Mouse (Mus musculus): ENCODE results near the gene Mrm1. TPM values are rescaled to one million over a fixed set of nuclear protein-coding genes. Genes with fewer than 3 reads are reported as not detected.

Gene Mrm1
- polyA plus RNA-seq, 1 experiment: 13.5 TPM

DNA sequence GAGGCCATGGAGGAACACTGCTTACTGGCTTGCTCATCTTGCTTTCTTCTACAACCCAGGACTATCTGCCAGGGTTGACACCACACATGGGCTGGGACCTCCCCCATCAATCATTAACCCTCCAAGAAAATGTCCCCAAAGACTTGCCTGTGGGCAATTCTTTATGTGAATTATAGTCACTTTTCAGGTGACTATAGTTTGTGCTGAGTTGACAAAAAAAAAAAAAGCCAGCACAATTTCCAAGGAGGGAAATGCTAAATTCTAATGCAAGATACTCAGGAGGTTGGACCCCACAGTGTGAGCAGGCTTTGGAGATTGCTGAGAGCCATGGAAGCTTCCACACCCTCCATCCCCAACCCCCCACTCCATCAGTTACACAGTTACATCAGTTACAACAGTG lies 25.8 kb downstream of the Mrm1 start:
- no peak for DNase-seq
- Histone ChIP-seq H3K27me3 (ENCODE audit: control insufficient read depth, insufficient read depth, low read length) (no peaks in the 10 kb centered on the region), H3K27ac (ENCODE audit: control insufficient read depth, insufficient read depth, low read length) (no peak overlapping the region), H3K4me1 (replicated peaks; ENCODE audit: control insufficient read depth, insufficient read depth, low read length) (no peaks in the 10 kb centered on the region), H3K36me3 (ENCODE audit: control insufficient read depth, insufficient read depth, low read length) (no peaks in the 10 kb centered on the region), H3K4me3 (ENCODE audit: control insufficient read depth, insufficient read depth, low read length) (no peak overlapping the region)
- no peak for TF ChIP-seq CTCF (IDR thresholded peaks at IDR 0.05; ENCODE audit: borderline replicate concordance, control insufficient read depth, extremely low read depth, insufficient read depth, low read length, poor library complexity)
- no peak for TF ChIP-seq POLR2A (IDR thresholded peaks at IDR 0.05; ENCODE audit: control insufficient read depth, extremely low read depth, insufficient read depth, low read length, poor library complexity)

DNA sequence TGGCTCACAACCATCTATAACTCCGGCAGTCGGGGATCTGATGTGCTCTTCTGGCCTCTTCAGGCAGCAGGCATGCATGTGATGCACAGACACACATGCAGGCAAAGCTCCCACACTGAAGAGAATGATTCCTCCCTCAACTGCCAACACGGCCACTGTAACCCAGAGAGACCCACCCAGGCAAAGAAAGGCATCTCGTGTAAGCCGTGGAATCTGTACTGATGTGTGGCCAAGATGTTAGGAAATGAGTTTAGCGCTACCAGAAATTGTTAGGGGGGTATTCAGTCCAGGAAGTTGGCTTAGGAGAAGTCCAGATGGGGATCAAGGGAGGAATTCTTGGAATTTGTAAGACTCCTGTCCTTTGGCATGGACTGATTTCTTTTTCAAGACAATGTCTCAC lies 28.9 kb downstream of the Mrm1 start:
- Histone ChIP-seq H3K36me3 (ENCODE audit: control insufficient read depth, insufficient read depth, low read length) (no peaks in the 10 kb centered on the region), H3K4me3 (ENCODE audit: control insufficient read depth, insufficient read depth, low read length) (no peak overlapping the region), H3K27me3 (ENCODE audit: control insufficient read depth, insufficient read depth, low read length) (no peaks in the 10 kb centered on the region), H3K27ac (ENCODE audit: control insufficient read depth, insufficient read depth, low read length) (no peak overlapping the region), H3K4me1 (replicated peaks; ENCODE audit: control insufficient read depth, insufficient read depth, low read length) (no peaks in the 10 kb centered on the region)
- WGBS: 65% methylated on average over 6 of the region's 6 CpGs
- TF ChIP-seq CTCF (IDR thresholded peaks at IDR 0.05; ENCODE audit: borderline replicate concordance, control insufficient read depth, extremely low read depth, insufficient read depth, low read length, poor library complexity) (no peak), POLR2A (IDR thresholded peaks at IDR 0.05; ENCODE audit: control insufficient read depth, extremely low read depth, insufficient read depth, low read length, poor library complexity) (no peak)
- no peak for DNase-seq

DNA sequence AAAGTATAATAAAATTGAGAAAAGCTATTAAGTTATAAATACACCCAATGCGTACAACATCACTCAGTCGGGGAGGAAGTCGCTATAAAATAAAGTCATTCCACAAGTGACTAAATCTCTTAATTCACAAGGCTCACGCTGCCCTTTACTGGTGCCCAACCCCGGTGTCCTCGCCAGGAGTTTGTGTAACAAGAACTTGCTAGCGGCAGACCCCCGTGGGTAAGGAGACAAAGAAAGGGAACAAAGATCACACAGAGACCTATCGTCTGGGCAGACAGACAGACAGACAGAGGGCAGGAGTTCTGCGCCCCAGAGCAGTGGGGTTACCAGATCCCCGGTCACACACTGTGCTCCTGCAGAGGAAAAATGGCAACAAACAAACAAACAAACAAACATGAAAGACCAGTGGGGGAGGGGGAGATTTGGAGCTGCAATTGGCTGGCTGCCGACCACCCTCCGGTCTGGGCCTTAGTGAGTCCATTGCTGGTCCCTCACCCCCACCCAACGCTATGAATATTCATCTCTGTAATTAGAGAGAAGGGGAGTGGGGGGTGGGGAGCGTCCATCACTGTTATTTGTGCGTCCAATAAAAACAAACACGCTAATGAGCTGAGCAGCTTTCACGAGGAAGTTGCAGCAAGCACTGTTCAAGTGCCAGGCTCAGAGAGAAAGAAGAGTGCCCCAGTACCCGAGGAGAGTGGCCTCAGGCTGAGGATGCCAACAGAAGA lies 39.0 kb downstream of the Mrm1 start:
- Histone ChIP-seq H3K27ac (ENCODE audit: control insufficient read depth, insufficient read depth, low read length) (no peak overlapping the region), H3K4me1 (replicated peaks; ENCODE audit: control insufficient read depth, insufficient read depth, low read length) (no peaks in the 10 kb centered on the region), H3K36me3 (ENCODE audit: control insufficient read depth, insufficient read depth, low read length) (no peaks in the 10 kb centered on the region), H3K4me3 (ENCODE audit: control insufficient read depth, insufficient read depth, low read length) (no peak overlapping the region), H3K27me3 (ENCODE audit: control insufficient read depth, insufficient read depth, low read length) (peaks cover 2% of the 10 kb centered on the region; the same call in 1 of the 2 replicates)
- DNase-seq: no peak
- 6% methylated on average over 19 of the region's 19 CpGs for WGBS
- TF ChIP-seq CTCF (IDR thresholded peaks at IDR 0.05; ENCODE audit: borderline replicate concordance, control insufficient read depth, extremely low read depth, insufficient read depth, low read length, poor library complexity) (no peak), POLR2A (IDR thresholded peaks at IDR 0.05; ENCODE audit: control insufficient read depth, extremely low read depth, insufficient read depth, low read length, poor library complexity) (no peak)

DNA sequence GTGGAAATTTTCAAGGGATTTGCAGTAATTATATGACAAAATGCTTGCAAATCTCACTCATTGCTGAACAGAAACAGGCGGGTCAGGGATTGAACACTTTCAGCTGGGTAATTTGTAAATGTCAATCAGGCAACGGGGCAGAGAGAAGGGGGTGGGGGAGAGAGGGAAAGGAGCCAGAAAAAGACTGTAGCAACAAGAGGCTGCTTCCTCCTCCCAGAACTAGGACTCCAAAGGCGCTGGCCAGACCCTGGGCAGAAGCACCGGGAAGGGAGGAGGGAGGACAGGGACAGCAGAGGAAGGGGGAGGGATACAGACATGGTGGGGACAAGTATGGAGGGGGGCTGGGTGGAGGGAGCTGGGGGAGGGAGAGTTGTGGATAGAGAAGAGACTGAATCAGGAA lies 43.8 kb downstream of the Mrm1 start:
- Histone ChIP-seq H3K4me1 (replicated peaks; ENCODE audit: control insufficient read depth, insufficient read depth, low read length) (no peaks in the 10 kb centered on the region), H3K27ac (ENCODE audit: control insufficient read depth, insufficient read depth, low read length) (no peak overlapping the region), H3K4me3 (ENCODE audit: control insufficient read depth, insufficient read depth, low read length) (no peak overlapping the region), H3K36me3 (ENCODE audit: control insufficient read depth, insufficient read depth, low read length) (no peaks in the 10 kb centered on the region), H3K27me3 (ENCODE audit: control insufficient read depth, insufficient read depth, low read length) (peaks cover 2% of the 10 kb centered on the region; the same call in 1 of the 2 replicates)
- TF ChIP-seq POLR2A (IDR thresholded peaks at IDR 0.05; ENCODE audit: control insufficient read depth, extremely low read depth, insufficient read depth, low read length, poor library complexity) (no peak), CTCF (IDR thresholded peaks at IDR 0.05; ENCODE audit: borderline replicate concordance, control insufficient read depth, extremely low read depth, insufficient read depth, low read length, poor library complexity) (no peak)
- 22% methylated on average over 4 of the region's 4 CpGs for WGBS
- no peak for DNase-seq

DNA sequence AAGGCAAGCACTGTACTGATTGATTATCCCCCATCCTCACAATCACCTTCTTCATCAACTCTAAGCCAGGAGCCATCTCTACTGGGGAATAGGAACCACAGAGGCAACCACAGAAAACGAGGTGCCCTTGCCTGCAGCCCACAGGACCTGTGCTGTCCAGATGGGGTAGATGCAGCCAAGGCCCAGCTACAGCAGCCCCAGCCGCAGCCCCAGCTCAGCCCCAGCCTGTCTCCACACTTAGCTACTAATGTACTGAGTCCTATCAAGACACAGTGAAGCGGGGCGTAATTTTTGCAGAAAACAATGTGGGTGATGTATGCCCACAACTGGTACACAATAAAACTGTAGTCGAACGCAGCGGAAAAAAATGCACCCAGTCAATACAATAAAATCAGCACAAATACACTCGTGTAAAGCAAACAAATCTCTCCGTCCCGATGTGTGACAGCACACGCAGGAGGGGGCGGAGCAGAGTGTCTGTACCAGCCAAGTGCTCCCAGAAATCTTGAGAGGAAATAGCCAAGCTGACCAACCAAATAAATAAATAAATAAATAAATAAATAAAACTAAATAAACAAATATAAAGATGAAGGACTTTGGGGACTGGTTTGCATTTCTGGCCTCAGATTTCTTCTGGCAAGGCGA lies 44.3 kb downstream of the Mrm1 start:
- DNase-seq: no peak
- Histone ChIP-seq H3K36me3 (ENCODE audit: control insufficient read depth, insufficient read depth, low read length) (no peaks in the 10 kb centered on the region), H3K27ac (ENCODE audit: control insufficient read depth, insufficient read depth, low read length) (no peak overlapping the region), H3K27me3 (ENCODE audit: control insufficient read depth, insufficient read depth, low read length) (peaks cover 2% of the 10 kb centered on the region; the same call in 1 of the 2 replicates), H3K4me3 (ENCODE audit: control insufficient read depth, insufficient read depth, low read length) (no peak overlapping the region), H3K4me1 (replicated peaks; ENCODE audit: control insufficient read depth, insufficient read depth, low read length) (no peaks in the 10 kb centered on the region)
- TF ChIP-seq CTCF (IDR thresholded peaks at IDR 0.05; ENCODE audit: borderline replicate concordance, control insufficient read depth, extremely low read depth, insufficient read depth, low read length, poor library complexity): no peak
- TF ChIP-seq POLR2A (IDR thresholded peaks at IDR 0.05; ENCODE audit: control insufficient read depth, extremely low read depth, insufficient read depth, low read length, poor library complexity): no peak
- 75% methylated on average over 13 of the region's 13 CpGs for WGBS

DNA sequence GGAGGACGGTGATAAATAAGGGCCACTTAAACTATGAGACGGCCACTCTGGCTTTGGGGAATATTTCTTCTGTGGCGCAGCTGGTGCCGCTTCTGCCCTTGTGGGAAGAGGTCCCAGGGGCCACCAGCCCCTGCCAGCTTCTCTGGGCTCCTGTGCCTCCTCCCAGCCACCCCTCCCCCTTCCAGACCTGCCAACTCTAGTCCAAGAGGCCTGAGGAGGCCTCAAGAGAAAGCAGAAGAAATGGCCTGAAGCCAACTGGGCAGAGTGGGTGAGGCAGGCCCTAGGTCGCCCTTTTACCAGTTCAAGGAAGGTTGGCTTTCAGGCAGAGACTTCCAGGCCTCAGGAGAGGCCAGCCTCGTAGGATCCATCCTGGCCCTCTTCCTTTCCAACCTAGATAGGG lies 51.4 kb downstream of the Mrm1 start:
- Histone ChIP-seq H3K4me1 (replicated peaks; ENCODE audit: control insufficient read depth, insufficient read depth, low read length) (no peaks in the 10 kb centered on the region), H3K4me3 (ENCODE audit: control insufficient read depth, insufficient read depth, low read length) (no peak overlapping the region), H3K36me3 (ENCODE audit: control insufficient read depth, insufficient read depth, low read length) (no peaks in the 10 kb centered on the region), H3K27ac (ENCODE audit: control insufficient read depth, insufficient read depth, low read length) (no peak overlapping the region), H3K27me3 (ENCODE audit: control insufficient read depth, insufficient read depth, low read length) (no peaks in the 10 kb centered on the region)
- TF ChIP-seq POLR2A (IDR thresholded peaks at IDR 0.05; ENCODE audit: control insufficient read depth, extremely low read depth, insufficient read depth, low read length, poor library complexity) (no peak), CTCF (IDR thresholded peaks at IDR 0.05; ENCODE audit: borderline replicate concordance, control insufficient read depth, extremely low read depth, insufficient read depth, low read length, poor library complexity) (no peak)
- no peak for DNase-seq
- WGBS: 80% methylated on average over 6 of the region's 6 CpGs

Data from thymus, adult 2 months (tissue).